25 mouse cellular contexts compared by ENCODE assay signal in the genomic region with DNA sequence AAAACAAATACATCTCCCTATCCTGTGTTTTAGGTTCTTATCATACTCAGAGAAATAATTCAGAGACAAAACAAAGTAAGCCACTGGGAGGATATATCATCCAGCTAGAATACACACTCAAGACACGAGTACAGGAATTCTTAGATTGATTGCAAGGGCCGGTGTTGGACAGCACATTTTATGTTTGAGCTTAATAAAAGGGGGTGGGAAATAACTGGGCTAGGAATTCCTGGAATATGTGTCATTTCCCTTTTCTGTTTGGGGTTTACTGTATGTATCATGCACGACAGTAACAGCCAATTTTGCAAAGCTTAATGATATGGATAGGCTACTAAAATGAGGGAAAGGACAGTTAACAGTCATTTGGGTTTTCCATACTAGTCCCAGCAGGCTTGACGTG.
DNase-seq lines count a peak whose midpoint lies in the region; ATAC-seq and TF ChIP-seq lines count a peak whose summit lies in the region.
"Had no signal": no experiment of that assay in that cellular context is flagged by ENCODE, and none has a peak within 500 bp of the region (broad histone marks: within the 10 kb centered on the region; RNA-seq: fewer than 3 reads in every experiment).

No protein-coding gene starts in this region.

- CTCF ChIA-PET in Patski (lab: Charles Lee), result no interaction called here

- no peak overlapping the region for H3K9ac ChIP-seq in midbrain, embryonic 13.5 days (replicated peaks)
- H3K9ac ChIP-seq: embryonic facial prominence, embryonic 13.5 days; embryonic facial prominence, embryonic 15.5 days; forebrain, embryonic 13.5 days; forebrain, embryonic 15.5 days; forebrain, postnatal 0 days had no signal

- no peak overlapping the region for H3ac ChIP-seq in myocyte (ENCODE audit: control insufficient read depth, insufficient read length)

- peak; percentile 67 for ATAC-seq in Patski
- ATAC-seq in midbrain, embryonic 13.5 days, result no peak
- ATAC-seq: CD4-positive, CD25-positive, alpha-beta regulatory T cell, adult 4 months; forebrain, embryonic 13.5 days; forebrain, embryonic 15.5 days; forebrain, postnatal 0 days had no signal

- DNase-seq in 3134 (ENCODE audit: extremely low read depth, insufficient read length, low spot score) (peak; percentile 5), Patski (ENCODE audit: low read depth, low spot score) (no peak)
- peak; percentile 11 for DNase-seq in Muller cell, postnatal 12 days (ENCODE audit: inconsistent ontology term)
- no peak for DNase-seq in frontal cortex, adult 2 months (ENCODE audit: extremely low spot score in 1 of 2, low spot score in 1 of 2)
- DNase-seq in lung, adult 18-20 months, result no peak
- DNase-seq: adrenal gland, postnatal 10 days; adrenal gland, postnatal 25 days; B cell, adult 2 months; cerebellum, adult 11 months; cerebellum, adult 18-20 months; cerebellum, adult 8-10 months; cerebellum, adult 9-11 months; cerebellum, postnatal 14 days; cerebellum, postnatal 36 days; embryo, embryonic 11 days; forebrain, postnatal 0 days had no signal

- H3K27me3 ChIP-seq in Patski (peaks cover 3% of the 10 kb centered on the region), myocyte (ENCODE audit: control insufficient read depth, insufficient read depth, insufficient read length) (no peaks in the 10 kb centered on the region)
- H3K27me3 ChIP-seq in midbrain, embryonic 13.5 days, result no peaks in the 10 kb centered on the region
- H3K27me3 ChIP-seq: CH12.LX; embryonic facial prominence, embryonic 13.5 days; embryonic facial prominence, embryonic 15.5 days; forebrain, embryonic 13.5 days; forebrain, embryonic 15.5 days had no signal

- H3K4me1 ChIP-seq in midbrain, embryonic 13.5 days (replicated peaks), result 0 out of 2 replicates have a peak, but pooled peaks cover 5% of the 10 kb centered on the region
- H3K4me1 ChIP-seq: embryonic facial prominence, embryonic 13.5 days; embryonic facial prominence, embryonic 15.5 days; forebrain, embryonic 15.5 days had no signal

- H3K4me2 ChIP-seq in myocyte (ENCODE audit: low read depth), result peak overlapping the region; percentile 44
- H3K4me2 ChIP-seq in midbrain, embryonic 13.5 days (replicated peaks), result no peak overlapping the region
- H3K4me2 ChIP-seq: embryonic facial prominence, embryonic 13.5 days; embryonic facial prominence, embryonic 15.5 days; forebrain, embryonic 13.5 days; forebrain, embryonic 15.5 days had no signal

- H3K79me2 ChIP-seq in myocyte (ENCODE audit: control insufficient read depth, insufficient read depth), result no peaks in the 10 kb centered on the region

- H3K4me3 ChIP-seq in myocyte, result no peak overlapping the region
- H3K4me3 ChIP-seq in midbrain, embryonic 13.5 days (replicated peaks), result no peak overlapping the region
- H3K4me3 ChIP-seq: embryonic facial prominence, embryonic 13.5 days; embryonic facial prominence, embryonic 15.5 days; forebrain, embryonic 13.5 days; forebrain, embryonic 15.5 days had no signal

- in situ Hi-C loops in Patski (cut with MboI; ENCODE audit: low pct_unique_long_range_greater_than_20kb), result no loop called here

- no peaks in the 10 kb centered on the region for H3K36me3 ChIP-seq in myocyte (ENCODE audit: control insufficient read depth, insufficient read depth)
- H3K36me3 ChIP-seq in midbrain, embryonic 13.5 days, result no peaks in the 10 kb centered on the region
- H3K36me3 ChIP-seq: embryonic facial prominence, embryonic 13.5 days; embryonic facial prominence, embryonic 15.5 days; forebrain, embryonic 15.5 days; G1E had no signal

- no peaks in the 10 kb centered on the region for H3K9me3 ChIP-seq in midbrain, embryonic 13.5 days
- H3K9me3 ChIP-seq: embryonic facial prominence, embryonic 13.5 days; embryonic facial prominence, embryonic 15.5 days; forebrain, embryonic 13.5 days; forebrain, embryonic 15.5 days; G1E had no signal

- WGBS in midbrain, embryonic 13.5 days, result 81% methylated on average over 4 of the region's 4 CpGs

- no peak overlapping the region for H3K27ac ChIP-seq in midbrain, embryonic 13.5 days
- H3K27ac ChIP-seq: embryonic facial prominence, embryonic 13.5 days; embryonic facial prominence, embryonic 15.5 days; forebrain, embryonic 13.5 days; forebrain, embryonic 15.5 days had no signal

- POLR2A ChIA-PET in Patski (lab: Charles Lee), result no interaction called here

- TF ChIP-seq POLR2A in myocyte (IDR thresholded peaks at IDR 0.05; ENCODE audit: insufficient read length, low read depth), result no peak

- no peak for TF ChIP-seq CTCF in Patski (IDR thresholded peaks at IDR 0.05)

TF ChIP-seq in myocyte, 11 proteins besides CTCF, POLR2A, EP300 and RAD21:
- TF ChIP-seq MAX (IDR thresholded peaks at IDR 0.05; ENCODE audit: low read depth), result no peak
- TF ChIP-seq MYOG (IDR thresholded peaks at IDR 0.05; ENCODE audit: control insufficient read depth in 1 of 3, insufficient read depth in 1 of 3, insufficient read length in 2 of 3, low read depth in 2 of 3), result no peak
- TF ChIP-seq SRF (IDR thresholded peaks at IDR 0.05; ENCODE audit: control insufficient read depth, insufficient read length, low read depth), result no peak
- no peak for TF ChIP-seq TCF3 (IDR thresholded peaks at IDR 0.05; ENCODE audit: insufficient read length, low read depth)
- TF ChIP-seq REST (IDR thresholded peaks at IDR 0.05; ENCODE audit: insufficient read depth, insufficient read length), result no peak
- no peak for TF ChIP-seq E2F4 (IDR thresholded peaks at IDR 0.05; ENCODE audit: insufficient read depth)
- no peak for TF ChIP-seq USF1 (IDR thresholded peaks at IDR 0.05; ENCODE audit: low read depth)
- TF ChIP-seq TCF12 (IDR thresholded peaks at IDR 0.05; ENCODE audit: insufficient read depth, poor library complexity, severe bottlenecking), result no peak
- TF ChIP-seq POLR2AphosphoS2 (IDR thresholded peaks at IDR 0.05; ENCODE audit: insufficient read length, low read depth), result no peak
- no peak for TF ChIP-seq MYOD1 (IDR thresholded peaks at IDR 0.05; ENCODE audit: control insufficient read depth in 1 of 3, insufficient read length in 2 of 3, low read depth in 2 of 3)

Comparison
In these comparisons a context has a peak if more than half of its experiments do, and no peak if none do; other contexts are left out.
1. DNase-seq: peak in 3134 (single experiment) and Muller cell, postnatal 12 days (single experiment); none in Patski (single experiment), frontal cortex, adult 2 months (0 of 2) and lung, adult 18-20 months (0 of 2).